Mouse (Mus musculus) testis, postnatal 10 days (tissue): ENCODE data around the gene Kcnj4.

Experiments used
- DNase-seq: peaks from one replicate; pipeline ENCODE4 v3.0.0; 2021; ENCODE audit warnings: low spot score

Kcnj4 gene

DNA sequence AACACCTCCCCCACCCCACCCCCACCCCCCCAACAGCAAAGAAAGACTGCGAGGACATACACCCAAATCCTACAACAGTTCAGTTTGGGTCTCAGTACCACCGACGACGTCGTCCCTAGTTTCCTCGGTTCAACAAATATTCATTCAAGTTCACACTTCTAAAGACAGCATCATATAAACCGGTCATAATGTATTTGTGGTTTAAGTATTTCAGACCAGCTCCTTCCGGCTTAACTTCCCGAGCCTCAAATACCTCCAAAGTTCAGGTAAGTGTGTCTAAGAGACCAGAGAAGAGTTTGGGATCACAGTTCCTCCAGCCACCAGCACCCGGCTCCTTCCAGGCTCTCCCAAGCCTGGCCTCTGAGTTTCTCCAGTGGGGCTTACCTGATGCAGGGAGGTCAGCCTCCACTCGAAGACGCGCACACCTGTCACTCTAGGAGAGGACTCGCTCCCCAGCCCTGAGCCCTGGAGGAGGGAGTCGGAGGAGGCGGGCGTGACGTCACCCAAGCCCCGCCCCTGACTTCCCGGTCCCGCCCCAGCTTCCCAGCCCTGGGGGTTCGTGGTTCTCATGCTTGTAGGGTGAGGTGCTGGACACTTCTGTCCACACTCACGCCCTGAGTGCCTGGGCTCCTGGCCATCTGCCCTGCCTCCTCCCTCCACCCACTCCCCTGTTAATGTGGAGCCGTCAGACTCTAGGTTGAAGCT, 49.8 kb downstream of the Kcnj4 start, which contains the start of gene Csnk1e:
Gene Csnk1e (minus strand): TSS at position 461 of the 705 bp plus-strand sequence.
- DNase-seq = peak; percentile 78

DNA sequence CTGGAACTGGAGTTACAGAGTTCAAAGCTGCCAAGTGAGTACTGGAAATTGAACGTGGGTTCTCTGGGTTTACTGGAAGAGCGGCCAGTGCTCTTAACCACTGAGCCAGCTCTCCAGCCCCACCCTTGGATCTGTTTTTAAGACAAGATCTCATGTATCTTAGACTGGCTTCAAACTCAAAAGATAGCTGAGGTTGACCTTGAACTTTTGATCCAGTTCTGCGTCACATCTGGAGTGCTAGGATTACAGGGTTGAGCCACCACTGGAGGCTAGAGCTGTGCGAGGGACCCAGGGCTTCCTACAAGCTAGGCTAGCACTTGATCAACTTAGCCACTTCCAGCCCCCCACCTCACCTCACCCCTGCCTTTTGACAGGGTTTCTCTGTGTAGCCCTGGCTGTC, 51.2 kb downstream of the Kcnj4 start:
- no peak for DNase-seq

DNA sequence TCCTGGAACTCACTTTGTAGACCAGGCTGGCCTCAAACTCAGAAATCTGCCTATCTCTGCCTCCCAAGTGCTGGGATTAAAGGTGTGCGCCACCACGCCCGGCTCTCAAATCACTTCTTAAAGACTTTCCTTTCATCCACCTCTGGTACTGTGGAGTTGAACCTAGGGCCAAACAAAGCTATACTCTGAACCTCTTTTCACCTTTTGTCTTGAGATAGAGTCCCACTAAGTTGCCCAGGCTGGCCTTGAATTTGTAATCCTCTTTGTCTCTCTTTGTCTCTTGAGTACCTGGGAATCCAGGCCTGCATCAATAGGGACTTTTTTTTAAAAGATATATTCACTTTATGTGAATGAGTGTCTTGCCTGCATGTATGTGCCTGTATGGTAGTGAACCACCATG, 57.0 kb downstream of the Kcnj4 start:
- DNase-seq = no peak

DNA sequence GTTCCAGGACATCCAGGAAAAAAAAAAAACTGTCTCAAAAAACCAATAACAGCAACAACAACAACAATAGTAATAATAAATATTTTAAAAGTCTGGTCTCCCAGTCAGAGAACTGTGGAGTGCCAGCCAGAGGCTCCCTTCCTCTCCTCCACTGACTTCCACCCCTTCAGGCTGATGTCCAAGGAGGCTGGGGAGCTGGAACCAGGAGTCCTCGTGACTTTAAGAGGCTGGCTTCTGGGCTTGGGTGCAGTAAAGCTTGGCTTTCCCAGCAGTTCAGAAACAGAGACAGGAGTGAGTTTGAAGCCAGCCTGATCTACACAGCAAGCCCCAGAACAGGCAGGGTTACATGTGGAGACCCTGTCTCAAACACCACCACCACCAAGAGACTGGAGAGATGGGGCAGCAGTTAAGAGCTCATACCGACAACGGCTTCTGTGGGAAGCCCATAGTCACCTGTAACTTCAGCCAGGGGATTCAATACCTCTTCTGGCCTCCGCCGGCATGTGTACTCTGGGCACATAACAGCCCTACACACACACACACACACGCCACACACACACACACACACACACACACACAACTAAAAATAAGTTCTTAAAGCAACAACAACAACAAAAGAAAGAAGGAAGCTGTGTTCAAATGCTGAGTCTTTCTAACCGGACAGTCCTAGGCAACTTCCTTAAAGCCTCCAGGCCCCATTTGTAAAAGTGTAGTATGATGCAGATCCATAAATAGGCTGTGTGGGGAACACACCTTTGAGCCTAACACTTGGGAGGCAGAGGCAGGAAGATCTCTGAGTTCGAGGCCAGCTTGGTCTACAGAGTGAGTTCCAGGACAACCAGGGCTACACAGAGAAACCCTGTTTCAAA, 59.0 kb downstream of the Kcnj4 start:
- no peak for DNase-seq

DNA sequence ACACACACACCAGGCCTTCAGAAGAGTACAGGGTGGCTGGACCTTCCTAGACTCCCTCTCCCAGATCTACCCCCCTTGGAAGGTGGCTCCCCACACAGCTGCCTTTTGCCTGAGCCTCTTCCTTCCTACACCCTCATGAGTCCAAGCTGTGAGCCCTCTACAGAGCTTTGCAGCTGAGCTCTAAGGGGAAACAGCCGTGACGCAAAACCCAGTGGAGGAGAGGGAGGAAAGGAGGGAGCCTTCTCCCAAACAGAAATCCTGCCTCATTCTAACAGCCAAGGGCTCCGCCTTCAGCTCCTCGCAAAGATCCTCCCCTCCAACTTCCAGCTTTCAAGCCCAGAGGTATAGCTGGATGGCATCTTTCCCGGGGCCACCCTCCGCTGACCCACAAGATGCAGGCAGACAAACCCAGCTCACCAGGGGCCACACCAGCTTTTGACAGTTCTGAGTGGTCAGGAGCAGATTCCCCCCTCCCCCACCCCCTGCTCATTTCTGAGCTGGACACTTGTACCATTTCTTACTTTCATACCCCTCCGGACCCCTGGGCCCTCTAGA, 61.1 kb downstream of the Kcnj4 start:
- DNase-seq = no peak

DNA sequence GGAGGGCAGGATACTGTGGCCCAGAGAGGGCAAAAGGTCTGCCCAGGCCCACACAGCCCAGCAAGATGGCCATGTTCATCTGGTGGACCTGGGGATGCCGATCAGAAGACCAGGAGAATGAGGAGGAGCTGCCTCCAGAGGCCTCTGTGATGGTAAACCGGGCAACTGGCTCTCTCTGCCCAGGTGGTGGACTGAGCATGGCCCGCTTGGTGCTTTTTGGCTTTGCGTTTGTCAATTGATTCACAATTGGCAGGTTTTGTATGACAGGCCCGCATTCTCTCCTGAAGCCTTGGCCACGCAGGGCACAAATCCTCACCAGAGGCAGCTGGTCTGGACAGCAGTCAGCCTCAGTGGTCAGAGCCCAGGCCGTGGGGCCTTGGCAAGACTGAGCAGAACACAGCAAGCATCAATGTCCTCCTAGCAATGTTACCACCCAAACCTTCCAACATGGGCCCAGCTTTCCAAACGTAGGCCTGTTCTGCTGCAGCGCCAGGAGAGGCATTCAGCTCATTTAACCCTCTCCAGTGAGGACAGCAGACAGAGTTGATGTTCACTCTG, 62.0 kb downstream of the Kcnj4 start:
- no peak for DNase-seq

DNA sequence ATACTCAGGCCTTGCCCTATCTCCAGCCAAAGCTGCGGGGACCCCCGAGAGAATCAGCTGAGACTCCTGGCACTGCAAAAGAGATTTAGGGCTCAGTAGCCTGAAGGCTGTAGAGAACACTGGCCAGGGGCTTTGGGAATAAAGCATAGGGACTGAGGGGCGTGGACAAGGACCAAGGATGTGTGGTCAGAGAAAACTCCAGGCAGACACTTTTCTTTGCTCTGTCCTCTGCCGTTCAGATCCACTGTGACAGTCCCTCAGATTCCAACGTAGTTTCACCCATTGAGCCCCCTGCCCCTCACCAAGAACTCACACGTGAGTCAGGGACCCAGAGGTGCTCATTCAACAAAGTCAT, 62.8 kb downstream of the Kcnj4 start:
- DNase-seq = no peak

DNA sequence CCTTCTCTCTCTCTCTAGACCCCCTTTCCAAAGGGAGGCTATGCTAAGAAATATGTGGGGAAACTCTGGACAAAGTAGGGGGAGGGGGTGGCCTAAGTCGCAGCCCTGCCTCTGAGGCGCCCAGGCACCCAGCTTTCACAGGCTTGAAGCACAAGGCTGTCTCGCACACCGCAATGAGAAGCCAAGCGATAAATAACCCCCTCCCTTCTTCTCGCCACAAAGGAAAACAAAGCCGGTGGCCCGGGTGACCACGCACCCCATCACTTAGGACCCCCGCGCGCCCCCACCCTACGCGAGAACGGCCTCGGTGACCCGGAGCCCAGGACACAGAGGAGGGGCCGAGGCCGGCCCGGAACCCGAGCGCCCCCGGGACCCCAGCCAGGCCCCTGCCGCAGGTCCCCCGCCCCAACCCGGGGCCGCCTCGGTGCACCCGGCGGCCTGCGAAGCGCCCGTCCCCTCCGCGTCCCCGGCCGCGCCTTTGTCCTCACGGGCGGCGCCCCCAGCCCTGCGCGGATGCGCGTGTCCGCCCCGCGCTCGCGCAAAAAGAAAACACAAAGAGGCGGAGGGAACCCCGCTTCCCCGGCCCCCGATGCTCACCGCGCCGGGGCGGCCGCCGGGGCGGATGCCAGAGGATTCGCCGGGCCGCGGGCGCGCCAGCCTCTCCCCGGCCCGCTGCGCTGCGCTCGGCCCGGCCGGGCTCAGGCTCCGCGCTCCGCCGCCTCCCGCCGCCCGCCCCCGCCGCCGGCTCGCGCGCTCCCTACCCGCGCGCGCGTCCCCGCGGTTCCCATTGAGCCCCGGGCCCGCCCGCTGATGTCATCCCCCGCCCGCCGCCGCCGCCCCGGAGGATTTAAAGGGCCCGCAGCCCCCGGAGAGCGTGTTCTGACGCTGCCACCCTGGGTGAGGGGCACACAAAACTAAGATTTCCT, 63.4 kb downstream of the Kcnj4 start:
- peak; percentile 89 for DNase-seq

DNA sequence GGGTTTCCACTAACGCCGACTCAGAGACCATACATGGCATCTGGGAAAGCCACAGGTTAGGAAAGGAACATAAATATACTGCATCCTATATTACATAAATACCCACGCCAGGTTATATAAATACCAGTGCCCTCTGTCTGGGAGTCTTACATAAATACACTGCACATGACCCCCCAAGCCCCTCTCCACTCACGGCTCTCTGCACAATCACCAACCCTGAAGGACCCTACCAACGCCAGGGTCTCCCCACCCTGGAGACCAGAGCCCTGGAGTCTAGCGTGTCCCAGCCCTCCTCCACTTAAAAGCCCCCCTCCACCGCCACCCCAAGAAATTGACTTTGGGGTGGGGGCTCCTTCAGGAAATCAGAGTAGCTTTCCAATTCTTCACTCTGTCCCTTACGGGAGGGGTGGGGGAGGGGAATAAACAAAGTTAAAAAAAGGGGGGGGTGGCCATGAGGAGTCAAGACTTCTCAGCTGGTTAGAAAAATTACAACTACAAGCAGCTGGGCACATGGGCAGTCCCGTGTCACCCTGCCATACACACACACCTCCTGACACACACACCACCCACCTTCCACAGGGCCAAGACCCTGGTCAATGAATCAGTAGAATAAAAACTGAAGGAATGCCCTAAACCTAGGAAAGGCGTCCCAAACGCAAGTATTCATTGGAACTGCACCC, 64.2 kb downstream of the Kcnj4 start:
- no peak for DNase-seq

DNA sequence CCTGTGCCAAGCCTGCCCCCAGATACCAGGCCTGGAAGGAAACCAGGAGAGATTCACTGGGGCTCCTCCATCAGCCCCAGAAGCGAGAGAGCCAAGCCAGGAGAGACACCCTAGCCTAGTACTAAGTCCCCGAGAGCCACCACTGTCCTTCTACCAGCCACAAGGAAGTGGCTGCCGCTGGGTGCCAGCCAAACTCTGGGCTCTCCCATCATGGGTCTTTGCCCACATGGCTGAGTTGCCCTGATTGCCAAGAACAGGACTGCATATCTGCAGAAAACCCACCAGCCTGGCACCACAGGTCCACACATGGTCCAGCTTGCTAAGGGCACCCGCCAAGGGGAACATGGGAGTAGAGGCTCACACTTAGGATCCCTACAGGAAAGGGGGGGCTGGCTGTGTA, 64.8 kb downstream of the Kcnj4 start:
- DNase-seq = peak; percentile 60

DNA sequence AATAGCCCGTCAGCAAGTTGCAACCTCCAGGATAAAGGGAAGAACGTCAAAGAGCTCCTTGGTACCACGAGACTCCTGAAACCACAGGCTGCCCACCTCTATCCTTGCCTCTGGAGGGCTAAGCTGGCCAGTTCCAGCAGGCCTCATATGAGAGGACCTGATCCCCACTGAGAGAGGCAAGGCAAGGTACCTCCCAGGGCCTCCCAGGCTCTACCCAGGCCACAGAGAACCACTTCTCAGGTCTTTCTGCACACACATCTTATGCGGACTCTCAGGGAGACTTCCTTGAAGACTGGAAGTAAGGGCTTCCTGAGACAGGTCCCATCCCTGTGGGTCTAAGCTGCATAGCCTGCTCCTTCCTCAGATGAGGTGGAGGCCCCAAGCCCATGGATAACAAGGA, 65.7 kb downstream of the Kcnj4 start:
- DNase-seq = no peak

DNA sequence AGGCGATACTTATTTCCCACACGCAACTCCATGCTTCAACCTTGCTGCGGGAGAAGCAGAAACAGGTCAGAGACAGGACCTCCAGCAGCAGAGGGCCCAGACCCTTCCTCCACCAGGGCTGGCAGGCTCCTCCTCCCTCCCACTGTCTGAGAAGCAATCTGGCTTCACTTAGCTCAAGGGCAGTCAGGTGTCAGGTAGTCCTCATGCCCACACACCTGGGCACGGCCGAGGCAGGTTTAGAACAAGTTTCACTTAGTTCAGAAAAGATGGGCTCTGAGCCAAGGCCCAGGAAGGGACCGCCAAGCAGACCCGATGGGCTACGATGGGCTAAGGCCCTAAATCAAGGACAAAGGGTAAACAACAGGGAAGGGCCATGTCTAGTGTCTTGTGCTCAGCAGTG, 66.2 kb downstream of the Kcnj4 start:
- DNase-seq = no peak

DNA sequence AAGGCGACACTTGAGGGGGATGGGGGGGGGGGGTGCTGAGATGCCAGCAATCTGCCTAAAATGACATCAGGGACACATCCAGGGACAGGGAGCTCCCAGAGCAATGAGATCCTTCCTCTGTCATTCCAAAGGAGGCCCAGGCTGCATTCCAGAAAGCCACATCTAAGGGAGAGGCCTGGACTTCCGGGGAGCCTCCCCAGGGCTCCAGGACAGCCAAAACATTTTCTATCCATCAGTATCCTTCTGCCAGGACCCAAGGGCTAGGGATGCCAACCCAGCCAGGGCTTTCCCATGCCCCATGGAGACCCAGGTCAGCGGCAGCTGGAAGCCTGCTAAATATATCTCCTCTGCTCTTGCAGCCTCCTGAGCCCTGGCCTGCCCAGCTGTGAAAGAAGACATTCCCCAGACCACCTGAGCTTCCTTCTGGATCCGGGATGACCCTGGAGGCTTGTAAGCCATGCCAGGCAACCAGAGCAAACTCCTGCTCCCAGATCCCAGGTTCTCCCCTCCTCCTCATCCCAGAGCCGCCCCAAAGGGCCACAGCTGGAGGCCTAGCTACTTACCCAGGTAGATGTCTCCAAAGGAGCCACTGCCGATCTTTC, 66.7 kb downstream of the Kcnj4 start:
- DNase-seq = no peak

DNA sequence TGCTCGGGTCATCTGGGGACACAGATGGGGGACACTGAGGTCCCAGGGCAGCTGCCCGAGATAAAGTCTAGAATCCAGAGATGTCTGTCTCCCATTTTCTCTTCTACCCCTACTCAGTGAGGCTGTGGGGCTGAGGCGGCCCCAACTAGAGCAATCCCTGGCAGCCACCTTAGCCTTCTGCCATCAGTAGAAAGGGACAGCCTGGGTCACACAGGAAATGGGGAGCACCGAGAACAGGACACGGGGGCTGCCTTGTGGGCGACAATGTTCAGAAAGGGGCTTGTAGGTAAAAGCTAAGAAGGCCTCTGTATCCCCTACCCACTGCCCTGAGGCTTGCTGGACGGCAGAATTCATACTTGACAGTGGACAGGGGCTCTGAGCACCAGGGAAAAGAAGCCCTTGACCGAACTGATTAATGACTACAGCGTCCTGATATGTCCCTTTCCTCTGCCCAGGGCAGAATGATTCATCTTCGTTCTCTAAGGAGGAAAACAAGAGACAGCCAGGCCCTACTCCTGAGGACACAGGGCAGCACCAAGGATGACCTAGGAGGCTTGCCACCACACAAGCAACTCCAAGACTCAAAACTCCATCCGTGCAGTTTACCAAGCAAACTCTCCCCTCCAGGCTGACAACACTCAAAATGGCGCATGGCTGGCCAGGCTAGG, 67.4 kb downstream of the Kcnj4 start:
- DNase-seq = no peak

DNA sequence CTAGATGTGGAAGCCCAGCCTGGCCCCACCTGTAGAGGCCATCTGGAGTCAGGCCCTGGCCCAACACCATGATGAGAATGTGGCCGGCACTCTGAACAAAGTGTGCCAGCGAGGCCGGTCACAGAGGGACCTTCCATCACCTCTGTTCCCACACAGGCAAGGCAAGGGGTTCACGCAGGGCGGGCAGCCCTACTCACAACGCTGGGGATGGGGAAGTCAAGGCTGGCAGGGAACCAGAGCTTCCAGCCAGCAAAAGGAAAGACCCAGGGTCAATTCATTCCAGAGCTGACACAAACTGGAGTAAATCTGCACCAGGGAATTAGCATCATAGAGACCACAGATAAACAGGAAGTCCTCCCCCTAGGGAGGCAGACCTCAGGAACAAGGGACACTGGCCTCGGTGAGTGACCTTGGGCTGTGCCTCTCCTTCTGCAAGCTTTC, 68.5 kb downstream of the Kcnj4 start:
- DNase-seq = no peak

DNA sequence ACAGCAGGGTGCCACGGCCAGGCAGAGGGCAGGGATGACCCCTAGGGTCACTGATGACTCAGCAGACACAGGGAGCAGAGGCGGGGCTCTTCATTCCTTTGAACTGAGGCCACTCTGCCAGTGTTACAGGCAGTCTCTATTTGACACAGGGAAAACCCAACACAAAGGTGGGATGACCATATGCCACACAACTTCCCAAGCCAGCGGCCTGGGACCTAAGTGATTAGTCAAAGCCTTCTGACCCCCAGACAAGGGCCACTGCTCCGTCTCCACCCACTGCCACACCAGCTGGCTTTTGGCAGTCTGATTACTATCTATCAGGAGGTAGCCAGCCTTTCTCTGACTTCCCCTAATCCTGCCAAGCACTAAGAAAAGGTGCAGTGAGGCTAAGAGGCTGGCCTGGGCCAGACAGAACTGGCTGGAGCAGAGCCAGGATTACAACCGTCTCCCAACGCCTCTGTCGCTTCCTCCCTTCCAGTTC, 69.8 kb downstream of the Kcnj4 start:
- no peak for DNase-seq
